Mouse (Mus musculus): ENCODE results near the gene Nanos3. TPM values are rescaled to one million over a fixed set of nuclear protein-coding genes. Genes with fewer than 3 reads are reported as not detected.

Nanos3 gene
- total RNA-seq, 1 experiment from 2014 or later: not detected

DNA sequence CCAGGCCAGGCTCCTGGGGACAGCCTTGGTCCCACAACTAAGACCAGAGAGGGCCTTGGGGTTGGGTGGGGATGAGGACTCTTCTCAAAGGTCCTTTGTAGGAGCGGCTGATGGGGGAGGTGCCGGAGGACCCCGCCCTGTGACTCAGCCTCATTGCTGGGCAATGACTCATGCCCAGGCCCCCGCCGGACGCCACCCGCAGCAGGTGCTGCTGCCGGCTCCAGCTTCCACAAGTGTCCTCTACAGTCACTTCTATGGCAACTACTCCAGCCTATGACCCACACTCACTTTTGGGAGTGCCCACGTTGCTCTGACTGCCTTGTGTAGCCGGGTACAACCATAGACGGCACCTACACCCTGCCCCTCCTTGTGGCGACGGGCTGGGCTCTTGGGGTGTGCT is 7.0 kb upstream of the Nanos3 start:
- peak; percentile 50 to 53 for ATAC-seq (replicated peaks in 1 of 2; ENCODE audit: insufficient read depth in 1 of 2, low FRiP score in 2 of 2, low TSS enrichment in 1 of 2, low read depth in 1 of 2, poor library complexity in 2 of 2, severe bottlenecking in 2 of 2)

DNA sequence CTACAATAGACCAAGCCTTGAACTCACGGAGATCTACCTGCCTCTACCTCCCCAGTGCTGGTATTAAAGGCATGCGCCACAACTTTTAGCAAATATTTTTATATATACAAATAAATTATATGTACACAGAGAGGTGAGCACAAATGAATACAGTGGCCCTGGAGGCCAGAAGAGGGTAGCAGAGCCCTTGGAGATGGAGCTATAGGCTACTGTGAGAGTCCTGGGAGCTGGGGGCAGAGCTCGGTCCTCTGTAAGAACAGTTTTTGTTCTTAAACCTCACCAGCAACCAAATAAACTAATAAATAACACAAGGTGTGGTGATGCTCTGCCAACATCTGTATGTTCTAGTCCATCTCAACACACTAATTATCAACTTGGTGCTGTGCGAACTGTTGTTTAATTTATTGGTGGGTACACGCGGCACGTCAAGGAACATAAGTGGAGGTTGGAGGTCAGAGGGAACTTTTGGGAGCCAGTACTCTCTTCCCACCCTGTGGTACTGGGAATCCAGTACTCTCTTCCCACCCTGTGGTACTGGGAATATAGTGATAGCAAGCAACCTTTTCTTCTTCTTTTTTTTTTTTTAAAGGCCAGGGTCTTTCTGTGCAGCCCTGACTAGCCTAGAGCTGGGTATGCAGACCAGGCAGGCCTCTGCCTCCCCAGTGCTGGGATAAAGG is 5.3 kb upstream of the Nanos3 start:
- no peak for ATAC-seq (replicated peaks in 1 of 2; ENCODE audit: insufficient read depth in 1 of 2, low FRiP score in 2 of 2, low TSS enrichment in 1 of 2, low read depth in 1 of 2, poor library complexity in 2 of 2, severe bottlenecking in 2 of 2)

DNA sequence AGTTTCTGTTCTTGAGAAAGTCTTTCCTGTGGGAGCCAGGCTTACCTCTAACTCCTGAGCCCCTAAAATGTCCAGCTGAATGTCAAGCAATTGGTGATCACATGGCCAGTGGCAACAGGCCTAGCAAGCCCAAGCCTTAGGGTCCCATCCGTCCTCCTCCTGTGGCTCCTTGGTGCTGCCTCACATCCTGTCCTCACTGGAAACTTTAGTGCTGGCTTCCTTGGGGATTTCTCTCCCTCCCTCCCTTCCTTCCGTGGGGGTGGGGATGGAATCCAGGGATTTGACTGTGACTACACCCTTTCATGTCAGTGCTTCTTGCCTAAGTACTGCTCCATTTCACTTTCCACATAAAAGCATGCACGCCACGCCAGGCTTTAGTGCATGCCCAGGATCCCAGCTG is 4.6 kb upstream of the Nanos3 start:
- ATAC-seq (replicated peaks in 1 of 2; ENCODE audit: insufficient read depth in 1 of 2, low FRiP score in 2 of 2, low TSS enrichment in 1 of 2, low read depth in 1 of 2, poor library complexity in 2 of 2, severe bottlenecking in 2 of 2): no peak

DNA sequence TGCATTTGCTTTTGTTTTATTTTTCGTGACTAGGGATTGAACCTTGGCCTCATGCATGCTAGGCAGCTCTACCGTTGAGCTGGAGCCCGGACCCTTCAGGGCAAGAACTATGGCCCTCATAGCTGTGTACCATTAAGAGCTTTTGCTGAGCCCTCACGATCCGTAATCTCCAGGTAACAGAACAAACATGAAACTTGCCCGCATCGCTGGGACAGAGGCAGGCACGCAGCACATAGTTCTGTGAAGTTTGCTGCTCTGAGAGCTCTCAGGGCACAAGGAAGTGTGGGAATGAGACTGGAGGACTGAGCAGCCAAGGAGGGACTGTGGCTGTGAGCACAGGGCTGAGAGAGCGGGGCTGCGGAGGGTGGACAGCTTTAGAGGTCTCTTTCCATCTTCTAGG is 3.7 kb upstream of the Nanos3 start:
- ATAC-seq (replicated peaks in 1 of 2; ENCODE audit: insufficient read depth in 1 of 2, low FRiP score in 2 of 2, low TSS enrichment in 1 of 2, low read depth in 1 of 2, poor library complexity in 2 of 2, severe bottlenecking in 2 of 2): no peak

DNA sequence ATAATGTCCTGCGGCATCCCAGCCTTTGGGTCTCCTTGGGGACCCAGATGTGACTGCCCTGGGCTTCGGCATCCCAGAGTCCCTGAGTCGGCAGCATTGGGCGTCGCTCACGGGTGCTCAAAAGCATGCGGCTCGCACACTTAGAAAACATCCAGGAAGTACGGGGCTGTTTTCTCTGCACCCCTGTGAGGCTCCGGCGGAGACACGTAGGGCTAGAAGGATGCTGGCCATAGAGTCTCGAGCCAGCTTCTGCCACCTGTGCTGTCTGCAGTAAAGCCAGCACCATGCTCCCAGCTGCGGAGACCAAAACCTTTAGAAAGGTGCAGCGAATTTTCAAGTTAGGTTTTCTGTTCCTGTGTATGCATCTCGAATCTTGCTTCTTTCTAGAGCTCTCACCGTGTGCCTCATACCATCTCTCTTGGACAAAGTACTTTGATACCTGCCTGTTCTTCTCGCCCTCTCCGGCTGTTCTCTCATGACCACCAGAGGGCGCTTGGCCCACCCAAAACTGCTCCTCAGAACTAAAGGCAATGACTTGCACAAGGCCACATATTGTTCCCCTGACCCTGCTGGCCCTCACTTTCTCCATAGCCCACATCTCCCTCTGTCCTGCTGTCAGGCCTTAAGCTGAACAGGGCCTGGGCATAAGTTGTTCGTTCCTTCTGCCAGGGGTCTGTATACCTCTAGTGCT is 2.2 kb upstream of the Nanos3 start:
- ATAC-seq (replicated peaks in 1 of 2; ENCODE audit: insufficient read depth in 1 of 2, low FRiP score in 2 of 2, low TSS enrichment in 1 of 2, low read depth in 1 of 2, poor library complexity in 2 of 2, severe bottlenecking in 2 of 2): peak; percentile 27 to 55

DNA sequence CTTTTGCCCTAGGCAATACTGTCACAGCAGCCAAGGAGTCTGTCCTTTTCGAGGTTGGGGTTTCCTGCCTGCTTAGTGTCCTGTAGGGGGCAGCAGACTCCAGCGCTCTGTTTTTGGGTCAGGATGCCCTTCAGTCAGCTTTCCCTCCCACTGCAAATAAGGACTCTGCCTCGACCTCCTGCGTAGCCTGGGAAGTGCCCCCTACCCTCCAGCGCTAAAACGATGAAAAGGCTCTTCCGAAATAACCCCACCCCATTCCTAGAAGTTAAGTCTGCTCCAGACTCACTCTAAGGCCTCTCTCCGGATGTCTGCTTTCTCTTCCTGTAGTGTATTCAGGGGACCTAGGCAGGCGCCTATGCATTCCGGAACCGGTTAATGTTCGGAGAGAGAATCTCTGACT is 1.5 kb upstream of the Nanos3 start:
- ATAC-seq (replicated peaks in 1 of 2; ENCODE audit: insufficient read depth in 1 of 2, low FRiP score in 2 of 2, low TSS enrichment in 1 of 2, low read depth in 1 of 2, poor library complexity in 2 of 2, severe bottlenecking in 2 of 2): peak; percentile 67

DNA sequence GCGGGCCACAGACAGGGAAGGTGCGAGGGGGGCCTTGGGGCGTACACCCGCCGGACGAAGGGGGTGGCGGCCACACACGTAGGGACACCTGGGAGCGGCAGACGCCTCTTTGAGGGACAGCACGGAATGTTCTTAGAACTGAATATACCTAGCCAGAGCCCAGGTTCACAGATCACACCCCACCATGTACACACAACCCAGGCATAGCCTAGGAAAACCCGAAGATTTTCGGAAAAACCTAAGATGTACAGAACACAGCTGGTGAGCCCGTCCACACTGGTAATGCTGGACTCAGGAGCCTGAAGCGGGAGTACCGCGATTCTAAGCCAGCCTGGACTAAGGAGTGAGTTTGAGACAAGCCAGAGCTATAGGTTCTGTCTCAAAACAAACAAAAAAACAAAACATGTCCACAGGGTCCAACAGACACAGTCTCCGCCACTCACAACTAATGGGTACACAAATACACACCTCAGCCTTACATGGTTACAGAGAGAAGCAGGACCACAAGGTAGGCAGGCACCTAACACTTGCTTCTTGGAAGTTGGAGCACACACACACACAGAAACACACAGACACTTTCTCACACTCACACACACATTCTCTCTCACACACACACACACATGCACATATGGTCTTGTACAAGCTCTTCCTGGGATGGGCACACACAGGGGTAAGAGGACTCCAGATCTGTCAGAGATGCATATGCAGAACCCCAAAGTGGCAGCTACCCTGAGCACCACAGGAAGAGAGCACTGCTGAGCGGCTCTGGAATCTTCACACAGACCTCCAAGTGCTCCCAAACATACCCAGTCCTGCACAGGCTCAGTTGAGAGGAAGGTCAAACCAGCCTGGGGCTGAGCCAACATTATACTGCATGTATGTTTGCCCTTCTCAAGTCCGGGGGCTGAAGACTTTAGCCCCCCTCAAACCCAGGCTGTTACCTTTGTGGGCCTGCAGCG is 653 bp downstream of the Nanos3 start:
- ATAC-seq (replicated peaks in 1 of 2; ENCODE audit: insufficient read depth in 1 of 2, low FRiP score in 2 of 2, low TSS enrichment in 1 of 2, low read depth in 1 of 2, poor library complexity in 2 of 2, severe bottlenecking in 2 of 2): no peak

DNA sequence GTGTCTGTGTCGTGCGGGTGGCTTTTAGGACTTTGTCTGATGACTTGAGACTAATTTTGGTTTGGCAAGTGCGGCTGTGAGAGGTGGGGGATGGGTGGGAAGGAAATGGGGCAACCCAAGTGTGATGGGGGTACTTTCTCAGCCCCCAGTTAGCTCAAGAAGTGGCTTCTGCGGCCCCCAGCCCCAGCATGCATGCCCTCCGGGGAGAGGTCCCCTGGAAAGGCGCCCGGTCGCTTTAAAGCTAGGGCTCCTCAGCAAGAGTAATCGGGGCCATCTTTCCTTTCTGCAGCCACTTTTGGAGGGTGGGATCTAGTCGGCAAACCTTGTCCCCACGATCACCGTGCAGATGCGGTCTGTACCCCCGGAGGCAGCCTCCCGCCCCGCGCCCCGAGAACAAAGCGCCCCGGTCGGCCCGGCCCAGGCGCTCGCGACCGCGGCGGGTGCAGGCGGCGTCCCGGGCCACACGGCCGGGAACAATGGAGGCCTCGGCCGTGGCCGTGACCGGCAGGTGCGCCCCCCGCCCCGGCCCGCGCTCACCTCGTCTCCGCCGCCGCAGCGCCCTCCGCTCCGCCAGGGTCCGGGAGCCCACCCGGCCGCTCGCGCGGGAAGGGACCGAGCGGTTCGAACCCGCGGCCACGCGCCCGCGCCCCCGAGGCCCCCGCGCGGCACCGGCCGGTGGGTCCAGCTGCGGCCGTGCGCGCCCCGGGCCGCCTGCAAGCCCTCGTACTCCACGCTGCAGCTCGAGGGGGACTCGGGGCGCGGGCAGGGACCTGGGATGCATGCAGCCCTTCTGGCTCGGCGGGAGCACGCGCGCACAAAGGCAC is 1.5 kb downstream of the Nanos3 start:
- ATAC-seq (replicated peaks in 1 of 2; ENCODE audit: insufficient read depth in 1 of 2, low FRiP score in 2 of 2, low TSS enrichment in 1 of 2, low read depth in 1 of 2, poor library complexity in 2 of 2, severe bottlenecking in 2 of 2): no peak

DNA sequence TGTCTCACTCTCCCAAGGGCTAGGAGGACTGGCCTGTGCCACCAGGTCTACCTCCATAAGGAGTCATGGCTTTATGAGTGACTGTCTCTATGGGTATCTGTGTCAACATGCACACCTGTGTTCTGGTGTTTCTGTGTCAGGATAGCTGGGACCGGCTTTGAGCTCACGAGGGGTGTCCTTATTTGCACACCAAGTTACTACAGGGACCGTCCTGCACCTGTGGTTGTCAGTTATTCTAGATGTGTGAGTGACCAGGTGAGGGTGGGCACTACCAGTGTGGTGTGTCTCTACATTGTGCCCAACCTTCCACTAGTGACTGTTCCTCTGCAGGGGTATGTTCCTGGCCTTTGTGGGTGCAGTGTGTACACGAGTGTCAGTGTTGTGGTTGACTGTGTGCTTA is 2.2 kb downstream of the Nanos3 start:
- ATAC-seq (replicated peaks in 1 of 2; ENCODE audit: insufficient read depth in 1 of 2, low FRiP score in 2 of 2, low TSS enrichment in 1 of 2, low read depth in 1 of 2, poor library complexity in 2 of 2, severe bottlenecking in 2 of 2): no peak

DNA sequence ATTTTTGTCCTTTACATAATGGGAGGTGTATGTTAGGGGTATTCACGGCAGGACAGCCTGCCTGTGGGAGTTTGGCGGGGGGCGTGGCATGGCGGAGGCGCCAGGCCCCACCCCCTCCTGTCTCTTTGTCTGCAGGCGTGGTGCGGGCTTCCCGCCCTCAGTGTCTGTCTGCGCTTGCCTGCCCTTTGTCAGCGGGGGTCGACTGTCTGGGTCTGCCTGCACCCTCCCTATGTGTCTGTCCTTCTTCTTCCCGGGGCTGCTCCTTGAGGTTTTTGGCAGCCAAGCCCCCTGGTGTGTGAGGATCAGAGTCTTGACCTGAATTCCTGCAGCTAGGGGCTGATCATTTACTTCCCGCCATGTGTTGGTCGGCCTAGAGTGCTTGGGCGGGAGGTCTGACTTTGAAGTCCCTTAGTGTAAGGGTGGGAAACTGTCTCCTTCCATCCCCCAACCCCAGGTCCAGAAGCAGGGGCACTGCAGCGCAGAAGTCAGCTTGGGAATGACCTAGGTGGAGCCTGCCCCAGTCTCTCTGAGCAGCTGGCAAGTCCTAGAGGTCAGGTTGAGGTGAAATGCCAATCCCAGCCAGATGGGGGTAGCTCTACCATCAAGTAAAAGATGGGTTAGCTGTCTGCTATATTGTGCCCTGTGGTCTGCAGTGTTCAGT is 4.4 kb downstream of the Nanos3 start:
- no peak for ATAC-seq (replicated peaks in 1 of 2; ENCODE audit: insufficient read depth in 1 of 2, low FRiP score in 2 of 2, low TSS enrichment in 1 of 2, low read depth in 1 of 2, poor library complexity in 2 of 2, severe bottlenecking in 2 of 2)

DNA sequence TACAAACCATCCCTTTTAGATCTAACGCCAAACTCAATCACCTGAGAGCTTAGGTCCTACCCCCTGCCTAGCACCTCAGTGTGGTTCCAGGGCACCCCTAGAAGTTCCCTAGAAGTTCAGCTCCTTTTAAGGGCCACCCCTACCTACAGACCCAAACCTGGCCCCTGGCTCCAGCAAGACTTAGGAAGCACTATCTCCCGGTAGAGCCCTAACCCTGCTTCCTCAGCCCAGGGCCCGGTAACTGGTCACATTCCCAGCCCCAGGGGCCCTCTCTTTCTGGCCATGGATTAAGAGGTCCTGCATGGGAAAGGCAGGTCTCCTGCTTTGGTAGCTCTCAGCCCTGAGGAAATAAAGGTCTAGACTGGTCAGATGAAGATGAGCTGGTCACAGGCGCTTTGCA is 5.1 kb downstream of the Nanos3 start:
- no peak for ATAC-seq (replicated peaks in 1 of 2; ENCODE audit: insufficient read depth in 1 of 2, low FRiP score in 2 of 2, low TSS enrichment in 1 of 2, low read depth in 1 of 2, poor library complexity in 2 of 2, severe bottlenecking in 2 of 2)

DNA sequence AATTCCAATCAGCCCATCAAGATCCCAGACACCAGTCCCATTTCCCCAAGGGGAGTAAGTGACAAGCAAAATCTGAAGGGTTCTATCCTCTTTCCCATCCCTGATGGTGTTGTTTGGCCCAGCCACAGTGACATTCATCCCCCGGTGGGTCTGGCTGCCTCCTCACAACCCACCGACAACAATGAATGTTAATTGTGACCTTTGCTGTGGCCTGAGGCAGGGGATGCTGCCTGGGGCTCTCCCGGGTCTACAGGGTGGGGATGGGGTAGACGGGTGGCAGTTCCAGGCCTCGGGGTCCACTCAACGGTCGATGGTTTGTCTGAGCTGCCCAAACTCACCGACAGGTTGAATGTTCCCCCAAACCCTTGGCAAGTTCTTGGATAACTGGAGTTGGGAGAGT is 6.4 kb downstream of the Nanos3 start:
- ATAC-seq (replicated peaks in 1 of 2; ENCODE audit: insufficient read depth in 1 of 2, low FRiP score in 2 of 2, low TSS enrichment in 1 of 2, low read depth in 1 of 2, poor library complexity in 2 of 2, severe bottlenecking in 2 of 2): no peak

DNA sequence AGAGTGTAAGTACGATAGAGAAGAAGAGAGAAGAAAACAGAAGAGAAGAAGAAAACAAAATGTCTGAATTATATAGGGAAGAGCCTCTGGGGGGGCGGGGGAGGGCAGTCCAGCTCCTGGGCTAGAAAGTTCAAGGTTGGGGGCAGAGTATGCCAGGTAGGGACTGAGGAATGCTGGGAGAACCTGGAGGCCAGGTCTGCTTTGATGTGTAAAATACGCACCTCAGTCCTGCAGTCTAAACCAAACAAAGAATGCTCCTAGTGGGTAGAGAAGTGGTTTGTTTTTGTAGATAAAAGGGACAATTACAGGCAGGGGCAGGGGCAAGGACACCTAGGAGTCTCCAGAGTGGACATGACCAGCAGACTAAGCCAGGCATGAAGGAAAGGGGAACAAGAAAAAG is 7.6 kb downstream of the Nanos3 start:
- no peak for ATAC-seq (replicated peaks in 1 of 2; ENCODE audit: insufficient read depth in 1 of 2, low FRiP score in 2 of 2, low TSS enrichment in 1 of 2, low read depth in 1 of 2, poor library complexity in 2 of 2, severe bottlenecking in 2 of 2)

DNA sequence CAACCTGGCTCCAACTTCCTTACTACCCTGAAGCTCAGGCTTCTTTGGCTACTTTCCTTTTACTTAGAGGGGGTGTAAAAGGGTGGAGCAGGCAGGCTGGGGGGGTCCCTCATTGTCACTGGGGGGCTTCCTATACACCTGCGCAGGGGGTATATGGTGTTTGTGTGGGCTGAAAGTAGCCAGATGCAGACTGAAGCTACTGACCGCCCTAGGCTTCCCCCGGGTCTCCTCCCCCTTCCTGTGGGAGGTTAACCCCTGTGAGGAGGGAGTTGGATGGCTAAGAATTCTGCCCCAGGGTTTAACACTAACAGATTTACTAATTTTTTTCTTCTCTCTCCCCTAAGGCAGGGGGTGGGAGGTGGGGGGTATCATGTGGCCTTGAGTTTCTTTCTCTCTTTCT is 8.5 kb downstream of the Nanos3 start:
- peak; percentile 19 to 44; a peak in 2 of 4 replicates for ATAC-seq (replicated peaks in 1 of 2; ENCODE audit: insufficient read depth in 1 of 2, low FRiP score in 2 of 2, low TSS enrichment in 1 of 2, low read depth in 1 of 2, poor library complexity in 2 of 2, severe bottlenecking in 2 of 2)

DNA sequence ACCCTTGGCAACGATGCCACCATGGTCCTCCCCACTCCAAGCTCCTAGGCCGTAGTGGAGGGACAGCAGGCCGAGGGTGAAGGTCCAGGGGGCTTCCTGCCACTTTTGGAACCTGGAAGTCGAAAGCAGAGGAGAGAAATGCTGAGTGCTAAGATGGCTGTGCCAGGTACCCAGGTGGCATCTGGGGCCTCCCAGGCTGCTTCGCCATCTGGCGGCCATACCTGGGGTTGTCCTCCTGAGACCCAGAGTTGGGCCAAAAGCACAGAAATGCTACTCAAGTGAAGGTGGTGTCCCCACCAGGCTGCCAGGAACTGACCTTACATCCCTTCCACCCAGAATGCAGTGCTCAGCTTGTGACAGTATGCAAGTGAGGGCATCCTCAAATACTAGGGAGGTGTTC is 11.2 kb downstream of the Nanos3 start:
- no peak for ATAC-seq (replicated peaks in 1 of 2; ENCODE audit: insufficient read depth in 1 of 2, low FRiP score in 2 of 2, low TSS enrichment in 1 of 2, low read depth in 1 of 2, poor library complexity in 2 of 2, severe bottlenecking in 2 of 2)

DNA sequence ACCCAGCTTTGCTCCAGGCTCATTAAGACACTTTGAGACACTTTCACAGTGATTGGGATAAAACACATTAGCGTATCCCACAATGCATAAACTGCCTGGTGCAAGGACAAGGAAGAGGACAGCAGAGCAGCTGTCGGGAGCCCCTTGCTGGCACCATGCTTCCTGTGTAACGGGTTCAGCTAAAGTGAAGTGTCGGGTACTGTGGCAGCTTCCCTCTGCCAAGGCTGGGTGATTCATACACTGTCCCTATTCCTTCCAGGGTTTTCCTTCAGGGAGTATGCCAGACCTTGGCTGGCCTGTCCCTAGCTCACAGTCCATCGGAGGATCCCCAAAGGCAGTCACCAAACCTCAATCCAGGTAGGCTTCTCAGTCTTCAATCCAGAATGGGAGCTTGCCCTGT is 14.9 kb downstream of the Nanos3 start:
- ATAC-seq (replicated peaks in 1 of 2; ENCODE audit: insufficient read depth in 1 of 2, low FRiP score in 2 of 2, low TSS enrichment in 1 of 2, low read depth in 1 of 2, poor library complexity in 2 of 2, severe bottlenecking in 2 of 2): no peak

DNA sequence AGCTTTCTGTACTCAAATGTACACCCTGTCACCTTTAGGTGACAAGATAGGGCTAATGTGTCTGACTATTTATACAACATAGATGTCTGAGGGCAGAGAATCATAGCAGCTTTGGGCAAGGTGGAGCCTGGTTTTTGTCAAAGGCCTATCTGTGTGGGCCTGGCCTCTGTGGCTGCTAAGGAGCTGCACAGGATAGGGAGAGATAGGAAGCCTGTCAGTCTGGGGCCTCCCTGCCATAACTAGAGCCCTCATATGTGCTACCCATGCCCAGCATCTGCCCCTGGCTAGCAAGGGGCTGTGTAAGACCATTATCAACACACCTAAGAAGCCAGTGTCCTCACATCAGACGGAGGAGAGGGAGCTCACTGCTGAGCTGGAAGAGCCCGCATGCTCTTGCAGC is 17.3 kb downstream of the Nanos3 start:
- ATAC-seq (replicated peaks in 1 of 2; ENCODE audit: insufficient read depth in 1 of 2, low FRiP score in 2 of 2, low TSS enrichment in 1 of 2, low read depth in 1 of 2, poor library complexity in 2 of 2, severe bottlenecking in 2 of 2): no peak
